Mouse (Mus musculus) bone marrow macrophage, adult 2 months (primary cell): ENCODE data around the gene Hmcn2. TPM values are rescaled to one million over a fixed set of nuclear protein-coding genes. Genes with fewer than 3 reads are reported as not detected.

Experiments
- H3K27ac ChIP-seq: 2 replicates; pipeline ENCODE4 v1.5.1; 2012; ENCODE audit warnings: low read depth, low read length; ENCODE audit not compliant: insufficient read depth
- H3K4me1 ChIP-seq: 2 replicates; pipeline ENCODE4 v1.6.1; 2012; ENCODE audit warnings: low read length; ENCODE audit not compliant: control insufficient read depth, insufficient read depth
- H3K4me3 ChIP-seq: 2 replicates; pipeline ENCODE4 v1.5.1; 2012; ENCODE audit warnings: mild to moderate bottlenecking, low read length, moderate library complexity; ENCODE audit not compliant: insufficient read depth
- CTCF ChIP-seq: IDR thresholded peaks from 2 replicates; pipeline ENCODE4 v1.5.1; 2012; ENCODE audit warnings: low read depth, mild to moderate bottlenecking, low read length, moderate library complexity
- POLR2A ChIP-seq: IDR thresholded peaks from 2 replicates; pipeline ENCODE4 v1.6.1; 2012; ENCODE audit warnings: mild to moderate bottlenecking, low read depth, low read length, borderline replicate concordance
- polyA plus RNA-seq: library from polyadenylated mRNA; stranded (reverse); fragments of >200 nt; gene quantifications from 2 replicates; pipeline ENCODE4 v1.2.4, GENCODE M21; 2012; ENCODE audit not compliant: missing spikeins, insufficient read depth, insufficient read length

The Hmcn2 gene
- polyA plus RNA-seq, 1 experiment, result not detected

DNA sequence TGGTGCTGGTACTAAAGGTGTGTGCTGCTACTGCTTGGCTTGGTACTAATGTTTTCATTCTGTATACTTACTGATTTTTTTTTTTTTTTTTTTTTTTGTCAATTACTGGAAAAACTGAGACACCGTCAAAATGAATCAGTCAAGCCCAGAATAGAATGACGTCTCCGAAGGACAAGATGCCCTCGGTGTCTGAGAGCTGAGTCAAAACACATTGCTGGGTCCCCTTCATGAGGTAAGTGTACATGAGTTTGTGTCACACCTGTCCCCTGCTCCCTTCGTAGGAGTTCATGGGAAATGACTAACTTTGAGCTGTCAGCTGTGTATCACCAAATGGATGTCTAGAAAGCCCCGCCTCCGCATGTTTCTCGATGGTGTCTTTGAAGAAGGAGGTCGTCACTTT lies 11.0 kb upstream of the Hmcn2 start:
- Histone ChIP-seq H3K4me3 (no peak overlapping the region), H3K27ac (no peak overlapping the region), H3K4me1 (peaks cover 14% of the 10 kb centered on the region)
- TF ChIP-seq POLR2A (no peak), CTCF (no peak)

DNA sequence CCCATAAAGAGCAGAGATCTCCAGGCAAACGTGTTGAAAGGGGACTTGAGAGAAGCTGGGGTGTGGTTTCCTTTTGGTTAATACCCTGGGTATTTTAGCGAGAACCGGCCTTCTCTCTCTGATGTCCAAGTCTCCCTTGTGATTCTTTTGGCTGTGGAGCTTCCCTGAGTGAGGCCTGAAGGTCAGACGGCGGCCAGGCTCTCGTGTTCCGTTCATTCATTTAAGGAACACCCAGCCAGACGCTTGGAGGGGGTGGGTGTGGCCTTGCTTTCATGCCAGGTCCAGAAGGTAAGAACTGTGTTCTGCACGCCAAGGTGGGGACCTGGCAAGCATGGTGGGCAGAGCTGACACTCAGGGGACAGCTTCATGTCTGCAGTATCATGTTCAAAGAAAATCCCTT lies 10.0 kb upstream of the Hmcn2 start:
- Histone ChIP-seq H3K4me3 (no peak overlapping the region), H3K27ac (no peak overlapping the region), H3K4me1 (peaks cover 10% of the 10 kb centered on the region)
- TF ChIP-seq POLR2A (no peak), CTCF (no peak)

DNA sequence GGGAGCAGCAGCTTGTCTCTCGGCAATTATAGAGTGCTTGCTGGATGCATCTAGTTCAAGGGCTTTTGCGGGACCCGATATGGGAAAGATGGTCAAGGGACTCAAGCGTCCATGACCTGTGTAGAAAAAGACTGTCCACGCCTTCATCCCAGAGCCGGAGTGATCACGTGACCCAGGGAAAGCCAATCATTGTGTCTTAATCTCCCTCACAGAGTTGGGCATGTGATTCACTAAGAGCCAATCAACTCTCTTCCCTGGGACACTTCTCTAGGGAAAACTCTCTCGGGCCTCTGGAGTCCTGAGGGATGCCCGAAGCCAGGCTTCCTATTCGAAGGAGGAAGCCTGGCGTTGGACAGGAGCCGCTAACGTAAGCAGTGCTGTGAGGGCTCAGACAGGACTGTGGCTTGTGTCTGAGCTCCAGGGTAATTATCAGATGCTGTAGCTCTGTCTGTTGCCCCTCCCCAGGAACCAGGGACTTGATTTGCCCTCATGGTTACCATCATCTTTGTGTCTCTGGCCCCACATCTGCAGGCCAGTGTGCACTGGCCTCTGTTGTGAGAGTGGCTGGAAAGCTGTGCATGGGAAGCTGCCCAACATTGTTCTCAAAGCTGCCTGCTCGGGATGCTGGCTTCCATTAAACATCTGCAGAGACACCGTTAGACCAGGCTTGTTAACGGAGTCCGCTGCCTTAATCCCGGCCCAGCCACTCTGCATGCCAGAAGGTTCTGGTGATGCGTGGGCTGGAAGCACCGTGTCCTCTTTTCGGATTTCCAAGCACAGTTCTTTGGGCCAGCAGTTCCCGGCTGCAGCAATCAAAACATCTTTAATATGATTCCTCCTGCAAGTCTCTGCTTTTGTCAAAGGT lies 9.2 kb upstream of the Hmcn2 start:
- TF ChIP-seq POLR2A, result no peak
- TF ChIP-seq CTCF, result no peak

DNA sequence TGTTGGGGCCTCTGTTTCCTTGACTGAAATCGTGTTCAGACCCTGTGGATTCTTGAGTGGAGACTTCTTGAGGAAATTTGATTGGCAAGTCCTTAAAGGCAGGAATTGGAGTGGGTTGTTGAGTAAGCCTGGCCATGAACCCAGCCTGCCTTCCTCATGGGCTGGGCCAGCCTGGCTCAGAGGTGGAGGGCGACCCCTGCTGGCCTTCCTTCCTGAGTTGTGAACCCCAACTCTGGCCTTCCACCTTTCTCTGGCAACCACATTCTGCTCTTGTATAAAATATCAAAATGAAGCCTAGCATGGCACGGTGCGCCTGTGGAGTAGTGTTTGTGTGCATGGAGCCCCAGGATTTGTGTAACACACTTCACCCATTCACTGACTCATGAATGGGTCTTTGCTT lies 8.5 kb upstream of the Hmcn2 start:
- Histone ChIP-seq H3K27ac (no peak overlapping the region), H3K4me1 (peaks cover 10% of the 10 kb centered on the region), H3K4me3 (no peak overlapping the region)
- TF ChIP-seq POLR2A, result no peak
- TF ChIP-seq CTCF, result peak; percentile 39; the same call in 1 of the 2 replicates

More for the DNA sequence above, 9.2 kb upstream of the Hmcn2 start:
- no peak overlapping the region for H3K4me3 ChIP-seq
- no peak overlapping the region for H3K27ac ChIP-seq
- H3K4me1 ChIP-seq, result peaks cover 10% of the 10 kb centered on the region

DNA sequence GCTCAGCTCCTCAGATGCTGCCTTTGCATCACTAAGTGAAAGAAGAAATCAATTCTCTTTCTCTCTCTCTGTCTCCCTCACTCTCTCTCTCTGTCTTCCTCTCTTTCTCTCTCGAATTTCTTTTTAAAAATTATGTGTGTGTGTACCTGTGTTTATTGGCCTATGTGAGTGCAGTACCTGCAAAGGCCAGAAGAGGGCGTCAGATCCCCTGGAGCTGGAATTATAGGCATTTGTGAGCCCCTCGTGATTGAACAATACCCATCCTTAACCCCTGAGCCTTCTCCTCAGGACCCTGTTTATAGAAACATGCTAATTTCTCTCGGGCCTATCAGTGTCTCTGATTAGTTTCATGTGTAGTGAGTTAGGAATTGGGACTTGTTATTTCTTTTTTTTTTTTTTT lies 6.0 kb upstream of the Hmcn2 start:
- TF ChIP-seq POLR2A (no peak), CTCF (no peak)
- H3K4me1 ChIP-seq, result peaks cover 10% of the 10 kb centered on the region
- no peak overlapping the region for H3K4me3 ChIP-seq
- H3K27ac ChIP-seq, result no peak overlapping the region

DNA sequence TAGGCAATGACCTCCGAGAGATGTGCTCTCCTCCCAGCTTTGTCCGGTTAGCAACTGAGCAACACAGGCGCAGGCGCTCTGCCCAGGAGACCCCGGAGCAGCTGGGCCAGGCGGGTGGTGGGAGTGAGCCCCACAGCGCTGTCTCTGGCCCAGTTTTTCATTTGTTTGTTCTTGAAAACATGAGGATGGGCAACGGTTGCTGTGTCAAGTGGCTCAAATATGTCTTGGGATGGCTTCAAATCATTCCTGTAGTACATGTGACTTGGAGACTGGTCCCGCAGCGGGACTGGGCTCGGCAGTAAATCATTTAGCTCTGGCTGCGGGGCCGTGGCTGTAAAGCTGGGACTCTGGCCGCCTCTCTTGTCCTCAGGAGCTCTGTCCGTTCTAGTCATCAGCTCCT lies 4.7 kb upstream of the Hmcn2 start:
- TF ChIP-seq CTCF (no peak), POLR2A (no peak)
- H3K4me3 ChIP-seq, result no peak overlapping the region
- H3K27ac ChIP-seq, result no peak overlapping the region
- peaks cover 10% of the 10 kb centered on the region for H3K4me1 ChIP-seq

DNA sequence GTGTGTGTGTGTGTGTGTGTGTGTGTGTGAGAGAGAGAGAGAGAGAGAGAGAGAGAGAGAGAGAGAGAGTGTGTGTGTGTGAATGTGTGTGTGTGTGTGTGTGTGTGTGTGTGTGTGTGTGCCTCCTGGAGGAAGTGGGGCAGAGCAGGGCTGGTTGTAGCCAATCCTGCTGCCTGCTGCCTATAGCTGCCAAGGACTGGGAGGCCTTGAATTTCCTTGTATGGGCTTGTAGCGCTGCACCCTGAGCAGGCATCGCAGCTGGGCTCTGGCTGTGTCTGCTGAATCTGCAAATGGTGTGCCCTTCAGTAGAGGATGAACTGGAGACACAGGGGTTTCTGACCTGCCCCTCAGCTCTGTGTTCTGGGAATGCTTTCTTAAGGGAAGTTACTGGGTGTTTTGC lies 3.9 kb downstream of the Hmcn2 start:
- no peak overlapping the region for H3K4me3 ChIP-seq
- H3K4me1 ChIP-seq, result no peaks in the 10 kb centered on the region
- TF ChIP-seq CTCF (no peak), POLR2A (no peak)
- H3K27ac ChIP-seq, result no peak overlapping the region

DNA sequence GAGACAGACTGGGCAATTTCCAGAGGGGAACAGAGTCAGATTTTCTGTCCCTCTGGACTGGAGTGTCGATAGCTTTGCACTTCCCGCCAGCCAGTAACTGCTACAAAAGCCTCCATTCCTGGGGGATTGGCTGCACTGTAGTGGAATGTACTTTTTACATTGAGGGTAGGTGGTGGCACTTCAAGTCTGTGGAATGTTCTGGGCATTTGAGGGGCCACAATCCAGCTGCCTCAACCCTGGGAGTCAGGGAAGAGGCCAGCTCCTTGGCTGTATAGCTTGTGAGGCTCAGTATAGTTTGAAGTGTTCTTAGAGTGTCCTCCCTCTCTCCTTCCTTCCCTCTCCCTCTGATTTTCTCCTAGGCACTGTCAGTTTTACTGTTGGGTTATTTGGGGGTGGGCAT lies 5.0 kb downstream of the Hmcn2 start:
- TF ChIP-seq CTCF, result no peak
- TF ChIP-seq POLR2A, result no peak
- no peak overlapping the region for H3K27ac ChIP-seq
- H3K4me1 ChIP-seq, result no peaks in the 10 kb centered on the region
- no peak overlapping the region for H3K4me3 ChIP-seq

DNA sequence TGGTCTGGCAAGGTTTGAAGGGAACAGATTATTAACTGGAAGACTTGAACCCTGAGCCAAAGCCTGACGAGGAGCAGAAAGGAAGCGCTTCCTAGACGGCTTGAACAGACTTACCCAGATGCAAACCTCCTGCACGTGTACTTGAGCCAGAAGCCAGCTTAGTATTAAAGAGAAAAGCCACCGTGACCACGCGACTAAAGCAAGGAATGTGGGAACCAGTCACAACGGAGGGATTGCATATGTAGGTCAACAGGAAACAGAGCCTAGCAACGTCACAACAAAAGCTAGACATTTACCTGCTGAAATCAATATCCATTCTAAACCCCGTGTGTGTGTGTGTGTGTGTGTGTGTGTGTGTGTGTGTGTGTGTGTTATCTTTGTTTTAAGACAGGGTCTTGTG lies 13.0 kb downstream of the Hmcn2 start:
- TF ChIP-seq CTCF (no peak), POLR2A (no peak)
- H3K4me1 ChIP-seq, result no peaks in the 10 kb centered on the region
- H3K27ac ChIP-seq, result no peak overlapping the region
- no peak overlapping the region for H3K4me3 ChIP-seq

DNA sequence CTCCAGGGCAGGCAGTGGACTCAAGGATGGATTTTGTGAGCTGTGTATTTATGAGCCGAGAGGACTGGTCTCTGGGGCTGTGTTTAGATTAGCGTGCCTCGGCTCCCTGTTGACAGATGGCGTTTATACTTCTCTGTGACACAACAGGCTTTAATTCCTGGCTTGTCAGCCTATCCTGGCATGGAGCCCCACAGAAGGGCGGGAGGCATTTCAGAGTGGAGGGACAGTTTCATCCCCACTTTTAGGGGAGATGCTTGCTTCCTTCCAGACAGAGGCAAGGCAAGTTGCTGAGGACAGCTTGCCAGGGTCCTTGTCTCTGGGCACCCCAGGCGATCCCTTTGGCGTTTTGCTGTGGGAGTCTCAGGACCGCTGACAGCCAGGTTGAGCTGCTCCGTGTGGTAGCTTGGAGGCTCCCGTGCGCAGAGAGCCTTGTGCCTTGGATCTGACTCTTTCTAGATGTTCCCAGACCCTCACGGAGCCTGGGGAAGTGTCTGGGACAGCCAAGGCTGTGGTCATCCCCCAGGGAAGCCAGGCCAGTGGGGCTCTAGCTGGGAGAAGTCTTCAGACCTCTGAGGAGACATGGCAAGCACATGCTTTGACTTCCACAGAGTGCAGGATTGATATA lies 23.6 kb downstream of the Hmcn2 start:
- TF ChIP-seq POLR2A (no peak), CTCF (no peak)
- H3K4me3 ChIP-seq, result no peak overlapping the region
- H3K27ac ChIP-seq, result no peak overlapping the region
- H3K4me1 ChIP-seq, result no peaks in the 10 kb centered on the region
